Mouse (Mus musculus): ENCODE measurements around the gene Cntn4.

The Cntn4 gene

DNA sequence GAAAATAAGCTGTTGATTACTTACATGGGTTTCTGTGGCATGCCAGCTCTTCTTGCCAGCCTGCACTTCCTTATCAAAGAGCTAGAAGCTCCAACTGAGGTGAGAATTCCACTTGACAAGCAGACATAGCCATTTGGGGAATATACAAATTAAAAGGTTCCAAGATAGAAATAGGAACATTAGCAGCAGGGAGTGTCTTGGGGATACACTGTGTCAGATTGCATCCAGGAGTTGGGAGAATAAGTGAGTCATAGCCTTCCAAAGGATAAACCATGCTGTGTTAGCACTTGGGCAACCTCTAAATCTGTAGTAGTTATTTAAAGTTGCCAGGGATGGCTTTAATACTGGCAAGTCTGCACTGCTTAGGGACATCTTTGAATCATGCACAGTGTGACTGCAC, 263.1 kb downstream of the Cntn4 start:
- no peak for TF ChIP-seq POU5F1 (IDR thresholded peaks at IDR 0.05; ENCODE audit: borderline replicate concordance, low read length)
- TF ChIP-seq NANOG (IDR thresholded peaks at IDR 0.05; ENCODE audit: borderline replicate concordance, low read length) = no peak
- TF ChIP-seq CTCF (conservative IDR thresholded peaks at IDR 0.05; ENCODE audit: low read length) = no peak

DNA sequence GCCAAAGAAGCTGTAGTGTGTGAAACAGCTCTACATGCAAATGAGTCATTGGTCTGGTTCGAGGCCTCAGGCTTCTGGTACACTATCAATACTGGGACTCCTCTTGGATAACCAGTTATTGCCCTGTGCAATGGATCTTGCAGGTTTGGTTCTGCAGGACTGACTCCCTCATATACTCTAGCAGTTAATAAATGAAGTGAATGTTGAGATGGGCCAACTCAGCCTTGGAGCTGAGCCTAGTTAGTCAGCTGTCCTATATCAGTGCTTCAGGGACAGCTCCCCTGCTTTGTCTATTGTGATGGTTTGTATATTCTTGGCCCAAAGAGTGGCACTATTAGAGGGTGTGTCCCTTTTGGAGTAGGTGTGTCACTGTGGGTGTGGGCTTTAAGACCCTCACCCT, 314.0 kb downstream of the Cntn4 start:
- no peaks in the 10 kb centered on the region for H3K27me3 ChIP-seq (ENCODE audit: insufficient read depth, low read length)
- H3K4me1 ChIP-seq (replicated peaks; ENCODE audit: low read depth, low read length) = no peaks in the 10 kb centered on the region
- no peaks in the 10 kb centered on the region for H3K36me3 ChIP-seq (ENCODE audit: insufficient read depth, low read length)
- H3K4me3 ChIP-seq (replicated peaks; ENCODE audit: low read length) = no peak overlapping the region
- TF ChIP-seq CTCF (conservative IDR thresholded peaks at IDR 0.05; ENCODE audit: low read length) = no peak
- TF ChIP-seq POU5F1 (IDR thresholded peaks at IDR 0.05; ENCODE audit: borderline replicate concordance, low read length) = no peak
- TF ChIP-seq NANOG (IDR thresholded peaks at IDR 0.05; ENCODE audit: borderline replicate concordance, low read length) = no peak
- H3K9me3 ChIP-seq (ENCODE audit: low read length) = no peaks in the 10 kb centered on the region

More for the DNA sequence above, 263.1 kb downstream of the Cntn4 start:
- Histone ChIP-seq H3K9me3 (ENCODE audit: low read length) (no peaks in the 10 kb centered on the region), H3K27me3 (ENCODE audit: insufficient read depth, low read length) (no peaks in the 10 kb centered on the region), H3K4me1 (replicated peaks; ENCODE audit: low read depth, low read length) (no peaks in the 10 kb centered on the region), H3K36me3 (ENCODE audit: insufficient read depth, low read length) (no peaks in the 10 kb centered on the region), H3K4me3 (replicated peaks; ENCODE audit: low read length) (no peak overlapping the region)

DNA sequence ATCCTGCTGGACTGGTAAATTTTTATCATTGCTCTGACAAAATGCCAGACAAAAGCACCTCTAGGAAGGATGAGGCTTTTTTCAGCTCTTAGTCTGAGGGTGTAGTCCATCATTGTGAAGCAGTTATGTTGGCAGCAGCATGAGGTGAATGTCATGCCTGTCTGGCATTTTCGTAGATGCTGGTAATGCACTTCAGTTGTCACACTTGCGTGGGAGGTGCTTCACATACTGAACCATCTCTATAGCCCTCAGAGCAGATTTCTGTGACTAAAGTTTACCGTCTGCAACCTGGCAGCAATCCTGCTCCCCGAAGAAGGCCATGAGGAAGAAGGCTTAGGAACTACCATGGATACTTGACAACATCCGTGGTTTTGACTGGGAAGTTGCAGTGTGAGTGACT, 335.6 kb downstream of the Cntn4 start:
- TF ChIP-seq CTCF (conservative IDR thresholded peaks at IDR 0.05; ENCODE audit: low read length) (no peak), NANOG (IDR thresholded peaks at IDR 0.05; ENCODE audit: borderline replicate concordance, low read length) (no peak), POU5F1 (IDR thresholded peaks at IDR 0.05; ENCODE audit: borderline replicate concordance, low read length) (no peak)
- Histone ChIP-seq H3K4me3 (replicated peaks; ENCODE audit: low read length) (no peak overlapping the region), H3K4me1 (replicated peaks; ENCODE audit: low read depth, low read length) (no peaks in the 10 kb centered on the region), H3K27me3 (ENCODE audit: insufficient read depth, low read length) (no peaks in the 10 kb centered on the region), H3K36me3 (ENCODE audit: insufficient read depth, low read length) (no peaks in the 10 kb centered on the region), H3K9me3 (ENCODE audit: low read length) (no peaks in the 10 kb centered on the region)

DNA sequence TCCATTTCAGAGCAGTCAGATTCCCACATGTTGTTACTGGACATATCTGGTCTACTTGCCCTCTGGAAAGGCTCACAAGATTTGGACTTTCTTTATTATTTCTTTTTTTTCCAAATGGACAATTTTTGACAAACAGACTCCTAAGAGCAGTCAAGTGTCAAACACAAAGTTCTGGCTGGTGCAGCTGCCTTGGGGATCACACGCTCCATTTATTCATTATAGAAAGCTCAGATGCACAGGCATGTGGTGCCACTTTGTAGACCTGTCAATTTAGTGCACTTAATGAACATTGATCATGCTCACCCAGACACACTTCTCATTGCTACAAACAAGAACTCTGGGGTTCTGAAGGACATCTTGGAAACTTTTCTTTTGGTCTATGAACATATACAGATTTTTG, 337.7 kb downstream of the Cntn4 start:
- Histone ChIP-seq H3K36me3 (ENCODE audit: insufficient read depth, low read length) (no peaks in the 10 kb centered on the region), H3K4me1 (replicated peaks; ENCODE audit: low read depth, low read length) (no peaks in the 10 kb centered on the region), H3K4me3 (replicated peaks; ENCODE audit: low read length) (no peak overlapping the region), H3K9me3 (ENCODE audit: low read length) (no peaks in the 10 kb centered on the region), H3K27me3 (ENCODE audit: insufficient read depth, low read length) (no peaks in the 10 kb centered on the region)
- no peak for TF ChIP-seq CTCF (conservative IDR thresholded peaks at IDR 0.05; ENCODE audit: low read length)
- no peak for TF ChIP-seq NANOG (IDR thresholded peaks at IDR 0.05; ENCODE audit: borderline replicate concordance, low read length)
- TF ChIP-seq POU5F1 (IDR thresholded peaks at IDR 0.05; ENCODE audit: borderline replicate concordance, low read length) = no peak

DNA sequence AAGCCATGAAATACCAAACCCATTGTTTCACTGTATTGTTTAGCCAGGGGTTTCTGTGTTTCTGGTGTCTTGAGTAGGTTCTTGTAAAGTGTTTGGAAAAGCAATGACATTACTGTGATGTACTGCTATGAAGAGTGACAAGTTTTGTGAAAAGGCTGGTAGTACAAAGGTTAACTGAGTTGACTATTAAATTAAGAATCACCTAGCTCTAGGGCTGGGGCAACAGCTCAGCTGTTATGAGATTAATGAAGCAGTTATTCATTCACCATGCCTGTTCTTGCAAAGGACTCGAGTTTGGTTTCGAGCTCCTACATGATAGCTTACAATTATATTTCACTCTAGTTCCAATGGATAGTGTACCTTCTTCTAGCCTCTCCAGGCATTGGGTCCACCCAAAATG, 371.4 kb downstream of the Cntn4 start:
- Histone ChIP-seq H3K9me3 (ENCODE audit: low read length) (no peaks in the 10 kb centered on the region), H3K27me3 (ENCODE audit: insufficient read depth, low read length) (no peaks in the 10 kb centered on the region), H3K4me1 (replicated peaks; ENCODE audit: low read depth, low read length) (no peaks in the 10 kb centered on the region), H3K36me3 (ENCODE audit: insufficient read depth, low read length) (no peaks in the 10 kb centered on the region), H3K4me3 (replicated peaks; ENCODE audit: low read length) (no peak overlapping the region)
- TF ChIP-seq POU5F1 (IDR thresholded peaks at IDR 0.05; ENCODE audit: borderline replicate concordance, low read length) = no peak
- TF ChIP-seq CTCF (conservative IDR thresholded peaks at IDR 0.05; ENCODE audit: low read length) = no peak
- no peak for TF ChIP-seq NANOG (IDR thresholded peaks at IDR 0.05; ENCODE audit: borderline replicate concordance, low read length)

DNA sequence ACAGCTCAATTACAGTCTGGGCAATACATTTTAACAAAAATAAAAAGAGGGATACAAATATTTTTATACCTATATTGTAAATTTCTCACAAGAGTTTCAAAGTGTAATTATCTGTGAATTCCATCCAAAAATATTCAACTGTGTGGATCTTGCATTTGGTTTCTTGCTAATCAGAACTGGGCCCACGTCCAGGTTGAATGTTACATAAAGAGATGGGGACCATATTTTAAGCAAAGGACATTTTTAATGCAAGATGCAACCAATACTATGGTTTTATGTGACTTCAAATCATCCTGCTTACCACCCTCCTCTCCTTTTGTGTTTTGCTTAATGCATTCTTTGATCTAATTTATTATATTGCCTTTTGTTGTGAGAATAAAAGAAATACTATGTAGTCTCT, 378.7 kb downstream of the Cntn4 start:
- no peaks in the 10 kb centered on the region for H3K9me3 ChIP-seq (ENCODE audit: low read length)
- H3K27me3 ChIP-seq (ENCODE audit: insufficient read depth, low read length) = no peaks in the 10 kb centered on the region
- TF ChIP-seq NANOG (IDR thresholded peaks at IDR 0.05; ENCODE audit: borderline replicate concordance, low read length) = no peak
- no peak for TF ChIP-seq CTCF (conservative IDR thresholded peaks at IDR 0.05; ENCODE audit: low read length)
- TF ChIP-seq POU5F1 (IDR thresholded peaks at IDR 0.05; ENCODE audit: borderline replicate concordance, low read length) = no peak
- no peak overlapping the region for H3K4me3 ChIP-seq (replicated peaks; ENCODE audit: low read length)
- no peaks in the 10 kb centered on the region for H3K36me3 ChIP-seq (ENCODE audit: insufficient read depth, low read length)
- no peaks in the 10 kb centered on the region for H3K4me1 ChIP-seq (replicated peaks; ENCODE audit: low read depth, low read length)

DNA sequence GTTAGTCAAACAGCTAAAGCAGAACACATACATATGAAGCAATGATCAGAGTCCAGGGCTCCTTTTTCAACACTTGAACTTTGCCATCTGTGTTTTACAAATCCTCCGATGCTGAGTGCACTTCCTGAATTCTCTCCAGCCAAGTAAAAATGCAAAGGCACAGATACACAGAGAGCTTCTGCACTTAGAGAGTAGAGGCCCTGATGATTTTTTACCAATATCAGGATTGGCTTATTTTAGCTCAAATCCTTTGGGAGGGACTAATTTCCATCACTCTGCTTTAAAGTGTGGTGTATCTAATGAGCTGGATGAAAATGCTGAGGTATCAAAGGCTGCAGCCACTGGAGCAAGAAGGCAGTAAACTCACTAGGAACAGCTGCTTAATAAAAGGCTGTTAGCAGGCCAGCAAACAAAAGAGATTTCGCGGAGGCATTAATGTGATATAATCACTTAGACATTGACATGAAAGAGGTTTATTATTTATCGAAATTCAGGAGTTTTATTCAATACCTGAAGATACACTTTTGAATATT, 400.7 kb downstream of the Cntn4 start:
- no peak overlapping the region for H3K4me3 ChIP-seq (replicated peaks; ENCODE audit: low read length)
- TF ChIP-seq CTCF (conservative IDR thresholded peaks at IDR 0.05; ENCODE audit: low read length) (no peak), POU5F1 (IDR thresholded peaks at IDR 0.05; ENCODE audit: borderline replicate concordance, low read length) (no peak), NANOG (IDR thresholded peaks at IDR 0.05; ENCODE audit: borderline replicate concordance, low read length) (no peak)
- no peaks in the 10 kb centered on the region for H3K4me1 ChIP-seq (replicated peaks; ENCODE audit: low read depth, low read length)
- no peaks in the 10 kb centered on the region for H3K27me3 ChIP-seq (ENCODE audit: insufficient read depth, low read length)
- no peaks in the 10 kb centered on the region for H3K36me3 ChIP-seq (ENCODE audit: insufficient read depth, low read length)
- H3K9me3 ChIP-seq (ENCODE audit: low read length) = no peaks in the 10 kb centered on the region

DNA sequence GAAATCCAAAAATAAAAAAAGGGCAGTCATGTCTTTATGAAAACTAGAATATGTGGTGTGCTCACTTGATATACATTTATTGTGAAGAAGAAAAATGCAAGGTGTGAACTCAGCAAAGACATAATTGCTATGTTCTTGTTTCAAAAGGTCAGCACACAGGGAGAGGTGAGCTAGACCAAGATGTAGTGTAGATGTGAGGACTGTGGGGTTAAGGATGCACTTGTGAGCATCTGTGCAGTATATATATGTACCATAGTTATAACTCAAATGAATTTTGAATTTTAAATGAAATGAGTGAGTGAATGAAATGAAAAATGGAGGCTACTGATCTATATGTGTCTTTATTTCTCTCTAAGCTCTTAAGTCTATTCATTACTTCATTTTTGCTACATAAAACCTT, 401.2 kb downstream of the Cntn4 start:
- H3K36me3 ChIP-seq (ENCODE audit: insufficient read depth, low read length) = no peaks in the 10 kb centered on the region
- no peaks in the 10 kb centered on the region for H3K27me3 ChIP-seq (ENCODE audit: insufficient read depth, low read length)
- H3K4me3 ChIP-seq (replicated peaks; ENCODE audit: low read length) = no peak overlapping the region
- no peaks in the 10 kb centered on the region for H3K4me1 ChIP-seq (replicated peaks; ENCODE audit: low read depth, low read length)
- no peaks in the 10 kb centered on the region for H3K9me3 ChIP-seq (ENCODE audit: low read length)
- no peak for TF ChIP-seq NANOG (IDR thresholded peaks at IDR 0.05; ENCODE audit: borderline replicate concordance, low read length)
- TF ChIP-seq POU5F1 (IDR thresholded peaks at IDR 0.05; ENCODE audit: borderline replicate concordance, low read length) = no peak
- TF ChIP-seq CTCF (conservative IDR thresholded peaks at IDR 0.05; ENCODE audit: low read length) = no peak

DNA sequence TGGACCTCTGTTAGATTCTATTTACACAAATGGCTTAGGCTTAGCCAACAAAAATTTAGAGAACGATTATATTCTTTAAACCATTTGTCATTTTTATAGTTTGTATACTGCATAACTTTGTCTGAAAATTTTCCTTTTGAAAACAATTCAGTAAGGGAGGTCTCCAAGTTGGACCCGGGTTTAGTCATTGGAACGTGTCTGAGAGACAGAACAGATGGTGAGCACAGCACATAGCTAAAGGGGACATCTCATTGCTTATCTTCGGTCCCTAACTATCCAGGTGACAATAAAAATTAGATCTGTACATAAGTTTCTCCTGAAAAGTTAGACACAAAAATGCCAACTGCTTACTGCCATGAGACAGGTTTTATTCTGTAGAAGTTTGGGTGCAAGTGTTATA, 420.4 kb downstream of the Cntn4 start:
- Histone ChIP-seq H3K9me3 (ENCODE audit: low read length) (no peaks in the 10 kb centered on the region), H3K27me3 (ENCODE audit: insufficient read depth, low read length) (no peaks in the 10 kb centered on the region), H3K4me1 (replicated peaks; ENCODE audit: low read depth, low read length) (no peaks in the 10 kb centered on the region), H3K4me3 (replicated peaks; ENCODE audit: low read length) (no peak overlapping the region), H3K36me3 (ENCODE audit: insufficient read depth, low read length) (no peaks in the 10 kb centered on the region)
- no peak for TF ChIP-seq POU5F1 (IDR thresholded peaks at IDR 0.05; ENCODE audit: borderline replicate concordance, low read length)
- TF ChIP-seq NANOG (IDR thresholded peaks at IDR 0.05; ENCODE audit: borderline replicate concordance, low read length) = no peak
- no peak for TF ChIP-seq CTCF (conservative IDR thresholded peaks at IDR 0.05; ENCODE audit: low read length)
